Mouse (Mus musculus) ES-E14 (cell line): ENCODE measurements at regions not wholly inside any gene's neighbourhood (a gene's known extent, or its start where the extent isn't known, plus 50 kb on each side); places are given as distances from the start of the nearest gene placed in this dataset.

ENCODE experiments used
- DNase-seq: peaks from one replicate; pipeline ENCODE4 v3.0.0-alpha.2; 2013; ENCODE audit warnings: low read depth, low spot score
- H3K27ac ChIP-seq: 2 replicates; pipeline ENCODE4 v1.5.1; 2012; ENCODE audit warnings: low read depth, mild to moderate bottlenecking, low read length, moderate library complexity, mixed read lengths; ENCODE audit not compliant: poor library complexity, insufficient read depth, severe bottlenecking
- H3K36me3 ChIP-seq: 2 replicates; pipeline ENCODE4 v1.6.1; 2012; ENCODE audit warnings: mild to moderate bottlenecking, low read length, moderate library complexity, mixed read lengths; ENCODE audit not compliant: control insufficient read depth, poor library complexity, insufficient read depth, severe bottlenecking
- H3K4me1 ChIP-seq, 2 experiments: fragments of 150-350 bp in 1 of 2; sonication (generic) in 1 of 2; 2 replicates each; pipeline ENCODE4 v1.6.1; 2012; ENCODE audit warnings: low read length in 2 of 2, mild to moderate bottlenecking in 1 of 2, mixed read lengths in 1 of 2; ENCODE audit not compliant: control insufficient read depth in 2 of 2, insufficient read depth in 2 of 2, poor library complexity in 1 of 2
- H3K4me3 ChIP-seq, 2 experiments: fragments of 150-350 bp in 1 of 2; sonication (generic) in 1 of 2; 2 replicates each; pipeline ENCODE4 v1.5.1; 2012; ENCODE audit warnings: low read length in 2 of 2, low read depth in 1 of 2, mild to moderate bottlenecking in 1 of 2, mixed read lengths in 1 of 2; ENCODE audit not compliant: insufficient read depth in 1 of 2, poor library complexity in 1 of 2, severe bottlenecking in 1 of 2
- H3K9ac ChIP-seq: 2 replicates; pipeline ENCODE4 v1.6.1; 2012; ENCODE audit warnings: low read depth, mild to moderate bottlenecking, low read length, mixed read lengths; ENCODE audit not compliant: poor library complexity, insufficient read depth, severe bottlenecking
- H3K9me3 ChIP-seq: fragments of 150-350 bp; sonication (generic); 2 replicates; pipeline ENCODE4 v1.6.1; 2012; ENCODE audit warnings: low read depth, mild to moderate bottlenecking, low read length; ENCODE audit not compliant: control insufficient read depth, insufficient read depth
- CHD2 ChIP-seq: IDR thresholded peaks from 2 replicates; pipeline ENCODE4 v1.6.1; 2014; ENCODE audit warnings: mild to moderate bottlenecking, low read depth, low read length, inconsistent platforms
- HCFC1 ChIP-seq: IDR thresholded peaks from 2 replicates; pipeline ENCODE4 v1.6.1; 2012; ENCODE audit warnings: low read length, inconsistent platforms, borderline replicate concordance; ENCODE audit not compliant: insufficient read depth
- MAFK ChIP-seq: IDR thresholded peaks from 2 replicates; pipeline ENCODE4 v1.6.1; 2014; ENCODE audit warnings: mild to moderate bottlenecking, low read depth, low read length, inconsistent platforms; ENCODE audit not compliant: insufficient read depth
- ZC3H11A ChIP-seq: IDR thresholded peaks from 2 replicates; pipeline ENCODE4 v1.6.1; 2012; ENCODE audit warnings: low read depth, mild to moderate bottlenecking, inconsistent platforms, low read length, borderline replicate concordance
- ZNF384 ChIP-seq: IDR thresholded peaks from 2 replicates; pipeline ENCODE4 v1.6.1; 2012; ENCODE audit warnings: low read depth, low read length, inconsistent platforms
- in situ Hi-C, 2 experiments: fragments of 600-800 bp; cut with MboI; formaldehyde crosslinking; loops; one replicate each; pipeline ENCODE4 v1.15.1; 2025; ENCODE audit warnings: low sequenced_read_pairs in 2 of 2, inconsistent platforms in 1 of 2; ENCODE audit not compliant: unreplicated experiment in 2 of 2

DNA sequence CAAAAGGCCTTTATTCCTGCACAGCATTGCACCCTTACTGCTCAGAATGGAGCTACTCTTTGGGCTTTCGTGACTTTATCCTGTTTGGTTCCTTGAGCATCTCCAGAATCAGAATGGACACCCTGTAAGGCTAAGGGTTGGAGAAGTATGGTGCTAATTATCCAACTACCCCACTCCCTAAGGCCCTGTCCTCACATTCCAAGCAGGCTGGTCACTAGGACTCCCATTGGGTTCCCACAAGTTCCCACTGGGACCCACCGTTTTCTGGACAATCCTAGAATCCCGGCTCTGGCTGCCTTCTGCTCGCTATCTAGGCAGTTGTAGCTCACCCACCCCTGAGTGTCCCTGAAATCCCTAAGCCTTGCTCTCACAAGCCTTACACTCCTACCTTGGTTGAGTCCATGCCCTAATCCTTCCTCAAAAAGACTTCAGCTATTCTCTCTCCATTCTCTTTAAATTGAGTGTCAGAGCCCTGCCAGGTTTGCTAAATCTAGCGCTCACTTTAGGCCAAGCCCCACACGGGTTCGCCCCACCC is 146.1 kb downstream of the Efcab1 start:
- peak; percentile 1 for DNase-seq
- Histone ChIP-seq H3K9me3 (no peaks in the 10 kb centered on the region), H3K4me3 (peak overlapping the region in 1 of 2 experiments; percentile 27; a peak in 1 of 4 replicates), H3K9ac (no peak overlapping the region), H3K36me3 (no peaks in the 10 kb centered on the region), H3K4me1 (peaks cover 0 to 5% of the 10 kb centered on the region in 2 experiments; a peak in 1 of 4 replicates), H3K27ac (no peak overlapping the region)
- in situ Hi-C loops = no loop called here
- TF ChIP-seq CHD2 = no peak
- no peak for TF ChIP-seq MAFK
- no peak for TF ChIP-seq HCFC1
- no peak for TF ChIP-seq ZC3H11A
- TF ChIP-seq ZNF384 = no peak

DNA sequence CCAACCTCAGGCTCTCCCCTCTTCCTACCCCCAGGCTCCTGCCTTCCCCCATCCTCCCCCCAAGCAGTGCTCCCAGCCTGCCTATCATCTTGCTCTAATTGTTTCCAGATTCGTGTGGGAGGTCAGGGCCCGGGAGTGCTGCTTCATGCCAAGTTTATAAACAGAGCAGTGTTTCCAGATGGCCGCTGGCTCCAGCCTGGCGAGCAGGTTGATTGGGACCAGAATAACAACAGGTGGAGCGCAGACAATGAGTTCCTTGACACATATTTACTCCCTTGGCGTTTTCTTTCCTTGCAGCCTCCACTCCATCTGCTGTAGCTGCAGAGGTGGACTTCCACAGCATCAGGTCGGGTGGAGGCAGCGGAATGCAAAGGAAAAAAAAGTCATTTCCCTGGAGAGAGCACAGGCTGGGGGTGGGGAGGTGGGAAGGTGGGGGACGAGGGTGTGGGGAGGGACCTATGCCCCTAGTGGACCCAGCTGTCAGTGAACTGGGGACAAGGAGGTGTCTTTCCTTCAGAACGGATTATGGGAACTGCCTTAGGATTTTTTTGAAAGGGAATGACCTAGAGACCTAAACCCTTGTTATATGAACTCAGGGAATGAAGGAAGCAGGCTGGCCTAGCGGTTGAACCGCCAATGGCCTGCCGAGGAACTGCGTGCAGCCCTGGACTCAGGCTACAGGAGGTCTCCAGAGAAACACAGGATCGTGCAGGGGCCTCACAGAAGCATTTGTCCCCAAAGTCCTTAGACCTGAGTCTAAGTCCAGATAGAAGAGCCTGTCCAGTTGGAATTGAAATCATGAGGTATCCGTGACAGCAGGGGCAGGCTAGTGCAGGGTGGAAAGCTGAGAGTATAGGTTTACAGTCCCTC is 146.8 kb downstream of the Efcab1 start:
- in situ Hi-C loops = no loop called here
- no peaks in the 10 kb centered on the region for H3K36me3 ChIP-seq
- H3K9ac ChIP-seq = no peak overlapping the region
- TF ChIP-seq ZNF384 (no peak), CHD2 (no peak), HCFC1 (no peak), MAFK (no peak), ZC3H11A (no peak)
- peak overlapping the region in 1 of 2 experiments; percentile 27; a peak in 3 of 4 replicates for H3K4me3 ChIP-seq
- H3K9me3 ChIP-seq = no peaks in the 10 kb centered on the region
- peaks cover 0 to 5% of the 10 kb centered on the region in 2 experiments; a peak in 1 of 4 replicates for H3K4me1 ChIP-seq
- no peak overlapping the region for H3K27ac ChIP-seq
- DNase-seq = peak; percentile 16

DNA sequence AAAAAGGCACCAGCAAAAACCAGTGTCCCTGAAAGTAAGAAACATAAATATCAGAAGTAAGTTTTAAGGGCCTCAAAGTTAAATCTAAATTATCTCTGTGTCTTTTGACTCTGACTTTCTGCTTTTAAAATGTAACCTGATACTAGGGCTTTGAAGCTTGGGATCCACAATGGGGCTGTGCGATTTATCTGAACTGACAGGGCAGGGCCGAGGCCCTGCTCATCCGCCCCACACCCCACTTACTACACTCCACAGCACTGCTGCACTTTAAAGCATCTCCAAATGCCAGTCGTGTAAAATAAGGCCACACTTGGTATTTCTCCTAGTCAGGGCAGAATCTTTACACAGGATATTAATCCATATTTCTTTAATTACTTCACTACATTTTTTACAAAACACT is 147.4 kb downstream of the Efcab1 start:
- Histone ChIP-seq H3K9ac (no peak overlapping the region), H3K4me3 (peak overlapping the region in 1 of 2 experiments; percentile 27; a peak in 2 of 4 replicates), H3K4me1 (peaks cover 0 to 5% of the 10 kb centered on the region in 2 experiments; a peak in 1 of 4 replicates), H3K27ac (no peak overlapping the region), H3K36me3 (no peaks in the 10 kb centered on the region), H3K9me3 (no peaks in the 10 kb centered on the region)
- peak; percentile 7 for DNase-seq
- TF ChIP-seq ZNF384 = no peak
- TF ChIP-seq HCFC1 = no peak
- no peak for TF ChIP-seq MAFK
- no peak for TF ChIP-seq CHD2
- TF ChIP-seq ZC3H11A = no peak
- in situ Hi-C loops = no loop called here

DNA sequence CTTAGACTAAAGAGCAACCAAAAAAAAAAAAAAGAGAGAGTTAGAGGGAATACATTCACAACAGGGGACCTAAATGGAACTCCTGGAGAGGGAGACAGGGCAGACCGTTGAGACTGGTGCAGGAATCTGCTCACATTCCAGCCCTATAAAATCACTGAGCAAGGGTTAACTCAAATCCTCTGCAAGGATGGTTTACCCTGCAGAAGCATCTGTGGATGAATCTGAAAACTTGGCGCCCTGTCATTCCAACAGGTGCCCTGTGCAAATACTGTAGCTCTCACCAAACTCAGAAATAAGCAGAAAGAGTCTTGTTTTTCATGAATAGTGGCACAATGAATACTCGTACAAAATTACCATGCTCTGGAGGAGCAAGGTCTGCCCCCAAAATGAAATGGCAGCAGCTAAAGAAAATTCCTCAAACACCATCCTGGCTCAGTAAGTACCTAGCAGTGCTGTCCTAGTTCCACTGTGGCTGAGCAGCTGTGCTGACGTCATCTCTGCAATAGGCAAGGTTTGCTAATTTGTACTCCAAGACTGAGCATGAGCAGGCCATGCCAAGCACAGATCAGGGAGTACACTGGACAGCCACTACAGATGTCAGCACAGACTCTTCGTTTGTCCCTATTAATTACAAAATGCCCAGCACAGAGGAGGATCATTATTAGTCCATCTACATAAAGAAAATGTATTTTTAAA is 148.0 kb downstream of the Efcab1 start:
- H3K4me1 ChIP-seq = peaks cover 0 to 5% of the 10 kb centered on the region in 2 experiments; a peak in 1 of 4 replicates
- in situ Hi-C loops = no loop called here
- H3K9me3 ChIP-seq = no peaks in the 10 kb centered on the region
- no peak overlapping the region for H3K4me3 ChIP-seq
- no peak overlapping the region for H3K27ac ChIP-seq
- DNase-seq = no peak
- no peaks in the 10 kb centered on the region for H3K36me3 ChIP-seq
- H3K9ac ChIP-seq = no peak overlapping the region
- TF ChIP-seq MAFK = no peak
- no peak for TF ChIP-seq CHD2
- no peak for TF ChIP-seq ZNF384
- no peak for TF ChIP-seq HCFC1
- TF ChIP-seq ZC3H11A = no peak
